Mouse (Mus musculus) E14TG2a.4 (cell line): Measurements from ENCODE around the gene Serpinh1.

Source experiments
- H3K27me3 ChIP-seq: 2 replicates; pipeline ENCODE4 v1.6.1; 2014; ENCODE audit warnings: low read length, control low read depth; ENCODE audit not compliant: insufficient read depth
- H3K36me3 ChIP-seq: 2 replicates; pipeline ENCODE4 v1.6.1; 2014; ENCODE audit warnings: low read length, control low read depth; ENCODE audit not compliant: insufficient read depth
- H3K4me1 ChIP-seq: replicated peaks from 2 replicates; pipeline ENCODE4 v1.6.1; 2014; ENCODE audit warnings: low read depth, low read length, control low read depth
- H3K4me3 ChIP-seq: replicated peaks from 2 replicates; pipeline ENCODE4 v1.5.1; 2014; ENCODE audit warnings: mild to moderate bottlenecking, low read length
- H3K9me3 ChIP-seq: 2 replicates; pipeline ENCODE4 v1.6.1; 2014; ENCODE audit warnings: low read length, control low read depth
- CTCF ChIP-seq: conservative IDR thresholded peaks from 2 replicates; pipeline ENCODE4 v1.5.1; 2014; ENCODE audit warnings: low read length
- NANOG ChIP-seq: IDR thresholded peaks from 2 replicates; pipeline ENCODE4 v1.6.1; 2014; ENCODE audit warnings: borderline replicate concordance, low read length, mixed read lengths
- POU5F1 ChIP-seq: IDR thresholded peaks from 2 replicates; pipeline ENCODE4 v1.6.1; 2014; ENCODE audit warnings: low read length, borderline replicate concordance

Gene Serpinh1

DNA sequence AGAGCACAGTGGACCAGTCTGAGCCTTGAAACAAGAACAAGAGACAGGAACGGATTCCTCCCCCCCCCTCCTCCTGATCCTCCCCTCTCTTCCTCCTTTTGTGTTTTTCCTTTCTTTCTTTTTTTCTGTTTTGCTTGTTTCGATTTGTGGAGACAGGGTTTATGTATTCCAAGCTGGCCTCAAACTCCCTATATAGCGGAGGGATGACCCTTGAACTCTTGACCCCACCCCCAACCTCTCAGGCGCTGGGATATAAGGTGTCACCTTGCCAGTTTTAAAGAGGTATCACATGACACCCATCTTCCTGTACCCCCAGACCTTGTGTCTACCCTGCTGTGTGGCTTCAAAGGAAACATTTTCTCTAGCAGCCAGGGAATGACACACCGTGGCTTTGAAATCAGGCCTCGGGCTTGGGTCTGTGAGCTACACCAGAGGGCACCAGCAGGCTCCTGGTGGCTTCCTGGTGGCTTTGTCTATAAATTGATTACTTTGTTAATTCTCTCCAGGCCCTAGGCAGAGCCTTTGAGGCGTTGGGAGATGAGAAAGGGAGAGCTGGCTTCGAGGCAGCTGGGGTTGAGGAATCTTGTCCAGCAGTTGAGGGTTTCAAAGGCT, 7.9 kb upstream of the Serpinh1 start:
- TF ChIP-seq POU5F1 (no peak), NANOG (no peak), CTCF (no peak)
- H3K27me3 ChIP-seq: peaks cover 25% of the 10 kb centered on the region
- no peaks in the 10 kb centered on the region for H3K9me3 ChIP-seq
- peaks cover 37% of the 10 kb centered on the region for H3K4me1 ChIP-seq
- H3K4me3 ChIP-seq: no peak overlapping the region
- no peaks in the 10 kb centered on the region for H3K36me3 ChIP-seq

DNA sequence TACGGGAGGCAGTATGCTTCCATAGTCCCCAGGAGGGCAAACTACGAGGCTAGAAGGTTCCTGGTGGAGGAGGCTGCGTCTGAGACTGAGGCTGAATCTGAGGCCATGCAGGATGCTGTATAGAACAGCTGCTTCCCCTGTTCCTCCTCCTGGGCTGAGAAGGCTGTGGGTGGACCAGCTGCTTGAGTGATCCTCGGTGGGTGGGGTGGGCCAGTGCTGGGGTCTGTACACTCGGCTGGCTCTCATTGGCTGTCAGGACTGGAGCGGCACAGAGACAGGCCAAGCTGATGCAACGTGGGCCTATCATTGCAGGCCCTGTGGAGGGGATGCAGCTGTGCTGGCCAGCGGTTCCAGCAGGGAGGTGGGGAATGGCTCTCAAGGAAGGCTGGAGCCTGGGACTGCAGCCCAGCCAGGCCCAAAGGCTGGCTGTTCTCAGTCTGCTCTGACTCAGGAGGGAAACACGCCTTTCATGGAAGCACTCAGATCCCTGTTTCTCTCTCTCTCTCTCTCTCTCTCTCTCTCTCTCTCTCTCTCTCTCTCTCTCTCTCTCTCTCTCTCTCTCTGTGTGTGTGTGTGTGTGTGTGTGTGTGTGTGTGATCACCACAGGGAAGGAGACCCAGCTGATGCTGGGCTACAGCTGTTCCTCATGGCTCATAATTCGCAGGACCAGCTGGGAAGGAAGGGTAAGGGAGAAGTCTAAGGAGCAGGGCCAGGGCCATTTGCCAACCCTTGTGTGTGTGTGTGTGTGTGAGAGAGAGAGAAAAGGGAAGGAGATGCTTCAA, 7.2 kb upstream of the Serpinh1 start:
- Histone ChIP-seq H3K36me3 (no peaks in the 10 kb centered on the region), H3K4me3 (no peak overlapping the region), H3K4me1 (peaks cover 44% of the 10 kb centered on the region), H3K9me3 (no peaks in the 10 kb centered on the region), H3K27me3 (peaks cover 28% of the 10 kb centered on the region)
- TF ChIP-seq POU5F1: no peak

DNA sequence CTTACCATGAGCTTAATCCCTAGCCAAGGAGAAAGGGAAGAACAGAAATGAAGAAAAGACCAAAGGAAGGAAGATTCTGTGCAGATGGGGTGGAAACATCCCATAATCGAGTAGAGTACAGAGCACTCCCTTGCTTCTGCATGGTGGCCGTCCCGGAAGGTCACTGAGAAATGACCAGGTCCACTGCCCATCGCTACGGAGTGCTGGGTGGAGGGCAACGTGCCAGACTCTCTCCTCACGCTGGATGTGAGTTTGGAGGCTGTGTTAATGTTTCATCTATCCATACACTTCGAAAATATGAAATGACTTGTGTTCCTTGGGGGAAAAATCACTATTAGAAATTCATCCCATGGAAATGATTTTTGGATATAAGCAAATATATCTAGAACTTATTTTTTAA, 5.3 kb upstream of the Serpinh1 start:
- Histone ChIP-seq H3K4me3 (no peak overlapping the region), H3K9me3 (no peaks in the 10 kb centered on the region), H3K27me3 (peaks cover 29% of the 10 kb centered on the region), H3K36me3 (no peaks in the 10 kb centered on the region), H3K4me1 (peaks cover 60% of the 10 kb centered on the region)
- no peak for TF ChIP-seq NANOG
- TF ChIP-seq CTCF: no peak
- TF ChIP-seq POU5F1: no peak

DNA sequence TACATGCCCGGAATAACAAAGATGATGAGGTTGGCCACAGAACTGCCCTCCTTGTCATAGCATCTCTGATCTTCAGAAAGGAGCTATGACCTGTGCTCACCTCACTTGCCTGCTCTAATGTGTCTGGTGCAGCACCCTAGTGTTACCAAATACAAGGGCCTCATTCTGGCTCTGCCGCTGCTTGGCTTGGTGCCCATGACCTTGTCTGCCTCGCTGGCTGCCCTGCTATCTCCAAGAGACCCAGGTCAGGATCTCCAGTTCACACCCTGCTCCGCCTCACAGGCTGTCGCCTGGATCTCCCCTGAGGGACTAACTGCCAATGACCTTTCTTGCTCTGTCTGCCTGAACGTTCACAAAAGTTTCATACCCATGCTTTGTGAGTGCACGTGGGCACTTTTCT, 4.2 kb upstream of the Serpinh1 start:
- Histone ChIP-seq H3K36me3 (no peaks in the 10 kb centered on the region), H3K4me3 (no peak overlapping the region), H3K27me3 (peaks cover 41% of the 10 kb centered on the region), H3K9me3 (no peaks in the 10 kb centered on the region), H3K4me1 (peaks cover 72% of the 10 kb centered on the region)
- TF ChIP-seq POU5F1 (no peak), CTCF (no peak), NANOG (no peak)

DNA sequence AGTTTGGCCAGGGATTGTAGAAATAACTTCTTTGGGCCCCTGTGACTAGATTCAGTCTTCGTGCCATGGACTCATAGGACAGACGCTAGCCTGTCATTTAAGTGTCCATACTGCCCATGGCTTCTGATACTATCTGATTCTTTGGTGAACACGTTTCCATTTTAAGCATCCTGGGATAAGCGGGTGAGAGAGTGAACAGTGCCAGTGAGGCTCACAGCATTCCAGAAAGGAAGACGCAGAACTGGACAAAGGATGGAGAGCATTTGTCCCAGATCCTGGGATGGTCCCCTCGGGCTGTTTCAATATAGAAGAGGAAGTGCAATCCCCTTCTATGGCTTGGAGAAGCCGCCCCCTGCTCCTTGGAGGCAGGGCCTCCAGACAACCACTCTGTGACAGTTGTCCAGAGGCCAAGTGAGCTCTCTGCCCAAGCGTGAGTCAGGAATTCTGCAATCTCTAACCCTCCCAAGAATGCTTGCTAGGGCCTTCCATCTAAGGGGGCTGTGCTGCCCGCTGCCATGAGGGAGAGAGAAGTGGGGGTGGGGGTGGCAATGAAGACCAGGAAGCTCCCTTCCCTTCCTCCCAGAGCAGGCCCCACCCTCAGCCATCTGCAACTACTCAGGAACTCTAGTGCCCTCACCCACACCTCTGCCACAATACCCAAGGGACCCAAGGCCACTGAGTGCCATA, 3.3 kb upstream of the Serpinh1 start:
- Histone ChIP-seq H3K9me3 (no peaks in the 10 kb centered on the region), H3K36me3 (no peaks in the 10 kb centered on the region), H3K27me3 (peaks cover 45% of the 10 kb centered on the region), H3K4me3 (peak overlapping the region; percentile 55; the same call in 1 of the 2 replicates), H3K4me1 (peaks cover 80% of the 10 kb centered on the region)
- TF ChIP-seq NANOG (no peak), POU5F1 (no peak), CTCF (no peak)

DNA sequence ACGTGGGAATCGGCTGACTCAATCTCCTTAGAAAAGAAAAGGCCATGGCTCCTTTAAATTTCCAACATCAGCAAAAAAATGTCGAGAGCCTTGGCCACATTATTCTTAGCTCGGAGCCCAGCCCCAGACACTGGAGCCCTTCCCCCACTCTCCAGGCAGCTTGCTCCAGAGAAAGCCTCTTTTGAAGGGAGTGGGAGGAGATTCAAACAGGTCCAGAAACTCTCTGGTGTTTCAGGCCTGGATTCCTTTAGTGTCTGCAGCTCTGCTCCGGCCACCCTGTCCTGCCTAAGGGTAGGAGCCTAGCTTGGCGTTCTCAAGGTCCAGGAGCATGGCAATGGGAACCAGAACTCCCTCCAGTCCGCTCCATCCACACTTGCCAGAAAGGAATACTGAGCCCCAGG, 2.7 kb upstream of the Serpinh1 start:
- no peaks in the 10 kb centered on the region for H3K36me3 ChIP-seq
- H3K9me3 ChIP-seq: no peaks in the 10 kb centered on the region
- peaks cover 81% of the 10 kb centered on the region for H3K4me1 ChIP-seq
- peak overlapping the region; percentile 55 for H3K4me3 ChIP-seq
- TF ChIP-seq NANOG: no peak
- TF ChIP-seq CTCF: no peak
- TF ChIP-seq POU5F1: no peak
- peaks cover 52% of the 10 kb centered on the region for H3K27me3 ChIP-seq

DNA sequence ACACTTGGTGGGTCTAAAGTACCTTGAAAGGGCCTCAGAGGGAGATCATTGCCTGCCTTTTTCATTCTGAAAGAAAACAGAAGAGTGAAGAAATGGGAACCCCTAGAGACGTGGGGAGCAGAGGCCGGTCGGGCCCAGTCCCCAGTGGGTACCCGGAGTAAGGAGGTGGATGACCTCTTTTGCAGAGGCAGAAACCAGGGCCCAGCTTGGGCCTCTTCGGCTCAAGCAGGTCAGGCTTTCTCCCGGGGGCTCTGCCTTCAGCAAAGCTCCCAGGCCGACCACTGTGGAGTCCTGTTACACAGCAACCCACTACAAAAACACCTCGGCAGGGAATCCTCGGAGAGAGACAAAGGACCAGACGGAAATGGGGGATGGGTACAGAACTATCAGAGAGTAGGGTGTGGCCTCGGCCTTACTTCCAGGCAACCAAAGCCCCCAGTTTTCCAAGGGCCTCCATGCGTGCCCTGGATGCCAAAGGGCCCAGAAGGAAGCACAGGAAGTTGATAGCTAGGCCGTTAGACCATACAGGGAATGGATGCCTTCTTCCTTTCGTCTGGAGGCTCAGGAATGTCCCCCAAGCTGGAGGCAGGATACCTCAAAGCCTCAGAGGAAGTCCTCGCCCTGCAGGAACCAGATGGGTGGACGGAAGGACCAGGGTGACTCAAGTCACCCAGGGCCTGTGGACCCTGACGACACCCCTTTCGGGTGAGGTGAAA, 1.1 kb downstream of the Serpinh1 start:
- Histone ChIP-seq H3K9me3 (no peaks in the 10 kb centered on the region), H3K4me3 (peak overlapping the region; percentile 75), H3K36me3 (peaks cover 10% of the 10 kb centered on the region), H3K4me1 (peaks cover 83% of the 10 kb centered on the region), H3K27me3 (peaks cover 78% of the 10 kb centered on the region)
- TF ChIP-seq POU5F1 (no peak), NANOG (no peak), CTCF (no peak)

DNA sequence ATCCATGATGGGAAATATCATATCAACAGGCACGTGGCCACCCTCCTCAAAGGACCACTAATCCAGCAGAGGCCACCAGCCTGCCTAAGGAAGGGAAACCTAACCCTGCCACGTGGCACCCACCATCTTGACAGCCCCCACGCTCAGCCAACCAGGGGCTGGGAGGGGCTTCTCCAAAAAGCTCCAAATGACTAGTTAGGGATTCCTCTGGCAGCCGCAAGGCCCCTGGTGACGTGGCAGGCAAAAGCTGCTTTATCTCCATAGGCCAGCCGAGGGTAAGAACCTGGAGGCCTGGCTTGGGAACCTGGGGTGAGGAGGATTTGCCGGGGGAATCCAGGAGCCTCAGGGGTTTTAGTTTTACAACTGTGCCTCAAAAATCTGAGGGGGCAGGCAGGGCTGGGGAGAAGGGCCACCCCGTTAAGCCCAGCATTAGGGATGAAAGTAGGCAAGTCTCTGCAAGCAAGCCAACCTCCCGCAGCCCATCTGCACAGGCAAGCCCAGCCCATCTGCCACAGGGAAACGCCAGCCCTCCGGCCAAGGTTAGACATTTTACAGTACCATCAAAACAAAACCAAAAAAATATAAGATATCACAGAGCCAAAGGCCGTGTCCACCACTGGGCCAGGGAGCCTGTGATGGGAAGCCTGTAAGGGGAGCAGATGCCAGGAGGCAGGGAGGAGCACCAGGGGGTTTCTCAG, 1.8 kb downstream of the Serpinh1 start:
- Histone ChIP-seq H3K4me1 (peaks cover 76% of the 10 kb centered on the region), H3K36me3 (peaks cover 17% of the 10 kb centered on the region), H3K27me3 (peaks cover 76% of the 10 kb centered on the region), H3K4me3 (peak overlapping the region; percentile 75), H3K9me3 (no peaks in the 10 kb centered on the region)
- TF ChIP-seq NANOG (no peak), POU5F1 (no peak), CTCF (no peak)
